Mouse (Mus musculus): ENCODE measurements around the gene Dmpk. TPM values are rescaled to one million over a fixed set of nuclear protein-coding genes. Genes with fewer than 3 reads are reported as not detected.

Gene Dmpk
- polyA plus RNA-seq, 1 experiment from 2014 or later, result 50.8 TPM

DNA sequence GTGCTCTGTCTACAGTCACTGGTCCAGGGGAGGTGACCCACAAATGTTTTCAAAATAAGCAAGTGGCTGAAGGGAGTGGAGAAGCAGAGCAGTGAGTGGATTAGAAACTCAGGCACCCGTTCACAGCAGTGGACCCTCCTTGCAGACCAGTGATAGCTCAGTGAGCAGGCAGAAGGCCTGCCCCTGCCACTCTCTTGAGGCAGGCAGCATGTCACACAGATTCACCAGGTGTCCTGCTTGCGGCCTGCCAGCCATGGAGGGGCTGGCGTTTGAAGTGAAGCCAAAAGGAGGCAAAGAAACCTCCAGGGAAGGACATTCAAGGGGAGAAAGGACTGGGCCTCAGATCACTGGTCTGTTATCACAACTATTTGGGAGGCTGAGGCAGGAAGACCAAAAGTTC, 4.9 kb upstream of the Dmpk start:
- WGBS, result 86% methylated on average over 3 of the region's 3 CpGs
- no peak overlapping the region; the same call in 1 of the 2 replicates for H3K27ac ChIP-seq (ENCODE audit: low read depth, low read length)
- no peak overlapping the region for H3K9ac ChIP-seq (ENCODE audit: low read depth, low read length)
- 0 out of 2 replicates have a peak, but pooled peaks cover 4% of the 10 kb centered on the region for H3K27me3 ChIP-seq (replicated peaks; ENCODE audit: control insufficient read depth, insufficient read depth, low read length)
- no peak for ATAC-seq
- H3K9me3 ChIP-seq (ENCODE audit: control insufficient read depth), result no peaks in the 10 kb centered on the region
- H3K4me2 ChIP-seq (replicated peaks; ENCODE audit: low read depth), result no peak overlapping the region
- no peak for TF ChIP-seq CTCF (IDR thresholded peaks at IDR 0.05; ENCODE audit: low read depth)
- H3K4me3 ChIP-seq (ENCODE audit: low read depth, low read length), result no peak overlapping the region
- no peaks in the 10 kb centered on the region for H3K4me1 ChIP-seq (replicated peaks; ENCODE audit: control insufficient read depth, insufficient read depth, low read length)
- H3K36me3 ChIP-seq (ENCODE audit: control insufficient read depth, insufficient read depth), result peaks cover 35% of the 10 kb centered on the region

DNA sequence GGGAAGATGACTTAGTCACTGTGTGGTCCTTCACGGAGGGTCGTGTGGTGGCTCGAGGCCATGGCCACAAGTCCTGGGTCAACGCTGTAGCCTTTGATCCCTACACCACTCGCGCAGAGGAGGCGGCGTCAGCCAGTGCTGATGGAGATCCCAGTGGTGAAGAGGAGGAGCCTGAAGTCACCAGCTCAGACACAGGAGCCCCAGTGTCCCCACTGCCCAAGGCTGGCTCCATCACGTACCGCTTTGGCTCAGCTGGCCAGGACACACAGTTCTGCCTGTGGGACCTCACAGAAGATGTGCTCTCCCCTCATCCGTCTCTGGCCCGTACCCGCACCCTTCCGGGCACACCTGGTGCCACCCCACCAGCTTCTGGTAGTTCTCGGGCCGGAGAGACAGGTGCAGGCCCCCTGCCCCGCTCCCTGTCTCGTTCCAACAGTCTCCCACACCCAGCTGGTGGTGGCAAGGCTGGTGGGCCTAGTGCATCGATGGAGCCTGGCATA, 3.1 kb upstream of the Dmpk start:
- TF ChIP-seq CTCF (IDR thresholded peaks at IDR 0.05; ENCODE audit: low read depth), result no peak
- no peaks in the 10 kb centered on the region for H3K27me3 ChIP-seq (replicated peaks; ENCODE audit: control insufficient read depth, insufficient read depth, low read length)
- ATAC-seq, result no peak

DNA sequence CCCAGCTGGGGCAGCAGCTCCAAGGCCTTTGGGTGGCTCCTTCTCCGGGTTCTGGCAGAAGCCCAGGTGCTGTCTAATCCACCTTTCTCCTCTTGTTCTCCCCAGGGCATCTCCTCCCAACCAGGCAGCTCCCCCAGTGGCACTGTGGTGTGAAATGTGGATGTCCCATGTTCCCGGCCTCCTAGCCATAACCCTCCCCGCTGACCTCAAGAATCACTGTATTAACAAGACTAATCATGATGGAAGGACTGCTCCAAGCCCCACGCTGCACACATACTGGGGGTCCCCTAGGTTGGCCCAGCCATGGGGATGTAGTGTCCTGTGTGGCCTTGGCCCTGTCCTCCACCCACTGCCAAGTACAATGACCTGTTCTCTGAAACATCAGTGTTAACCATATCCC, 1.5 kb upstream of the Dmpk start:
- Histone ChIP-seq H3K27me3 (replicated peaks; ENCODE audit: control insufficient read depth, insufficient read depth, low read length) (no peaks in the 10 kb centered on the region), H3K9ac (ENCODE audit: low read depth, low read length) (no peak overlapping the region), H3K27ac (ENCODE audit: low read depth, low read length) (no peak overlapping the region), H3K9me3 (ENCODE audit: control insufficient read depth) (no peaks in the 10 kb centered on the region), H3K4me1 (replicated peaks; ENCODE audit: control insufficient read depth, insufficient read depth, low read length) (no peaks in the 10 kb centered on the region), H3K36me3 (ENCODE audit: control insufficient read depth, insufficient read depth) (peaks cover 35% of the 10 kb centered on the region), H3K4me3 (ENCODE audit: low read depth, low read length) (no peak overlapping the region), H3K4me2 (replicated peaks; ENCODE audit: low read depth) (no peak overlapping the region)
- TF ChIP-seq CTCF (IDR thresholded peaks at IDR 0.05; ENCODE audit: low read depth), result no peak
- no peak for ATAC-seq
- WGBS, result 93% methylated on average over 4 of the region's 4 CpGs

More for the DNA sequence above, 3.1 kb upstream of the Dmpk start:
- 92% methylated on average over 19 of the region's 19 CpGs for WGBS
- no peaks in the 10 kb centered on the region for H3K4me1 ChIP-seq (replicated peaks; ENCODE audit: control insufficient read depth, insufficient read depth, low read length)
- H3K27ac ChIP-seq (ENCODE audit: low read depth, low read length), result no peak overlapping the region
- no peak overlapping the region for H3K4me3 ChIP-seq (ENCODE audit: low read depth, low read length)
- no peaks in the 10 kb centered on the region for H3K9me3 ChIP-seq (ENCODE audit: control insufficient read depth)
- H3K4me2 ChIP-seq (replicated peaks; ENCODE audit: low read depth), result no peak overlapping the region
- H3K9ac ChIP-seq (ENCODE audit: low read depth, low read length), result no peak overlapping the region; the same call in 1 of the 2 replicates
- H3K36me3 ChIP-seq (ENCODE audit: control insufficient read depth, insufficient read depth), result peaks cover 35% of the 10 kb centered on the region

- Histone ChIP-seq H3K27me3 (replicated peaks; ENCODE audit: control insufficient read depth, insufficient read depth, low read length) (no peaks in the 10 kb centered on the region), H3K9me3 (ENCODE audit: control insufficient read depth) (no peaks in the 10 kb centered on the region), H3K4me1 (replicated peaks; ENCODE audit: control insufficient read depth, insufficient read depth, low read length) (no peaks in the 10 kb centered on the region), H3K36me3 (ENCODE audit: control insufficient read depth, insufficient read depth) (peaks cover 36% of the 10 kb centered on the region), H3K9ac (ENCODE audit: low read depth, low read length) (no peak overlapping the region), H3K4me3 (ENCODE audit: low read depth, low read length) (no peak overlapping the region), H3K4me2 (replicated peaks; ENCODE audit: low read depth) (peak overlapping the region; percentile 56), H3K27ac (ENCODE audit: low read depth, low read length) (no peak overlapping the region)
- WGBS, result 58% methylated on average over 6 of the region's 6 CpGs
- no peak for TF ChIP-seq CTCF (IDR thresholded peaks at IDR 0.05; ENCODE audit: low read depth)
- no peak for ATAC-seq
Measured at GRCm38 (mm10) chr7:19083096-19083495, 553 bp upstream of the Dmpk start.

DNA sequence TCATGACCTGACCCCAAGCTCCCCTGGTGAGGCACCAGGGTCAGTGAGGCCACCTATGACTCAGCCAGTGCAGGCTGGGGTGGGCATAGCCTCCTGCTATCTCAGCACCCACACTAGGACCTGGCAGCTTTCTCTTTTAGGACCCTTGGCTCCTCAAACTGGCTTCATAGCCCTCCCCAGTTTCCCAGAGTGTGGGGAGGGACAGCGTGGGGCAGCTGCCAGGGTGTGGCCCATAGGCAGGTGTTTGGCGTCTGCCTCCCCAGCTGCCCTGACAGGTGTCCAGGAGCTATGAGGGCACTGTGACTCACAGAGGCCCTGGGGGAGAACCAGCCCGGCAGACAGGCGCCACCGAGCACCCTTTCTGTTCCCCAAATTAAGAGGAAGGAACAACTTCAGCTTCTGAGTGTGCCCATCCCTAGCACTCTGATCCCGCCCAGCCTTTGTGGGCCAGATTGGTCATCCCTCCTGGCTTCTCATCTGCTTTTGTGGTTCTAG, 675 bp downstream of the Dmpk start:
- Histone ChIP-seq H3K4me2 (replicated peaks; ENCODE audit: low read depth) (peak overlapping the region; percentile 56), H3K27me3 (replicated peaks; ENCODE audit: control insufficient read depth, insufficient read depth, low read length) (no peaks in the 10 kb centered on the region), H3K36me3 (ENCODE audit: control insufficient read depth, insufficient read depth) (peaks cover 29% of the 10 kb centered on the region), H3K9ac (ENCODE audit: low read depth, low read length) (peak overlapping the region; percentile 4; the same call in 1 of the 2 replicates), H3K9me3 (ENCODE audit: control insufficient read depth) (no peaks in the 10 kb centered on the region), H3K4me1 (replicated peaks; ENCODE audit: control insufficient read depth, insufficient read depth, low read length) (no peaks in the 10 kb centered on the region), H3K27ac (ENCODE audit: low read depth, low read length) (no peak overlapping the region; the same call in 1 of the 2 replicates), H3K4me3 (ENCODE audit: low read depth, low read length) (peak overlapping the region; percentile 31)
- WGBS, result 24% methylated on average over 6 of the region's 6 CpGs
- peak; percentile 37 for ATAC-seq
- TF ChIP-seq CTCF (IDR thresholded peaks at IDR 0.05; ENCODE audit: low read depth), result no peak

- ATAC-seq, result no peak
- no peak for TF ChIP-seq CTCF (IDR thresholded peaks at IDR 0.05; ENCODE audit: low read depth)
- no peaks in the 10 kb centered on the region for H3K4me1 ChIP-seq (replicated peaks; ENCODE audit: control insufficient read depth, insufficient read depth, low read length)
Measured at GRCm38 (mm10) chr7:19084921-19085473, 1.3 kb downstream of the Dmpk start.

More at GRCm38 (mm10) chr7:19084921-19085473, 1.3 kb downstream of the Dmpk start:
- peak overlapping the region; percentile 31 for H3K4me3 ChIP-seq (ENCODE audit: low read depth, low read length)
- peak overlapping the region; percentile 56 for H3K4me2 ChIP-seq (replicated peaks; ENCODE audit: low read depth)
- H3K36me3 ChIP-seq (ENCODE audit: control insufficient read depth, insufficient read depth), result peaks cover 25% of the 10 kb centered on the region
- no peaks in the 10 kb centered on the region for H3K9me3 ChIP-seq (ENCODE audit: control insufficient read depth)
- 30% methylated on average over 9 of the region's 9 CpGs for WGBS
- H3K9ac ChIP-seq (ENCODE audit: low read depth, low read length), result 0 out of 2 replicates have a peak overlapping the region, but pooled peaks have one; percentile 4
- H3K27ac ChIP-seq (ENCODE audit: low read depth, low read length), result no peak overlapping the region; the same call in 1 of the 2 replicates
- H3K27me3 ChIP-seq (replicated peaks; ENCODE audit: control insufficient read depth, insufficient read depth, low read length), result no peaks in the 10 kb centered on the region

Measured in intestine, postnatal 0 days (tissue).